Mouse (Mus musculus) limb, embryonic 14.5 days (tissue): ENCODE measurements around the gene Faim. TPM values are rescaled to one million over a fixed set of nuclear protein-coding genes. Genes with fewer than 3 reads are reported as not detected.
A peak's percentile ranks its signal among the peaks of the same experiment; 100 is the strongest.

Experiments used
- ATAC-seq: fragments of 200-750 bp; cut with Nextera tagmentation; 2 replicates; pipeline ENCODE4 v1.8.0; 2017; ENCODE audit warnings: low read depth, moderate number of reproducible peaks, moderate TSS enrichment; ENCODE audit not compliant: low FRiP score
- DNase-seq: peaks from one replicate; pipeline ENCODE4 v3.0.0-alpha.2; 2015; ENCODE audit warnings: low spot score
- H3K27ac ChIP-seq: fragments of 300-500 bp; sonication (generic); replicated peaks from 2 replicates; pipeline ENCODE4 v1.5.1; 2014; ENCODE audit warnings: low read depth, mild to moderate bottlenecking, low read length, moderate library complexity, mixed read lengths
- H3K27me3 ChIP-seq: fragments of 300-500 bp; sonication (generic); 2 replicates; pipeline ENCODE4 v1.6.1; 2014; ENCODE audit warnings: low read length, mixed read lengths; ENCODE audit not compliant: control insufficient read depth, insufficient read depth
- H3K36me3 ChIP-seq: fragments of 300-500 bp; sonication (generic); 2 replicates; pipeline ENCODE4 v1.6.1; 2014; ENCODE audit warnings: mild to moderate bottlenecking, low read length, moderate library complexity, mixed read lengths; ENCODE audit not compliant: control insufficient read depth, insufficient read depth
- H3K4me1 ChIP-seq: fragments of 300-500 bp; sonication (generic); 2 replicates; pipeline ENCODE4 v1.6.1; 2014; ENCODE audit warnings: antibody characterized with exemption, low read length, mixed read lengths; ENCODE audit not compliant: control insufficient read depth, insufficient read depth
- H3K4me2 ChIP-seq: fragments of 300-500 bp; sonication (generic); replicated peaks from 2 replicates; pipeline ENCODE4 v1.6.1; 2014; ENCODE audit warnings: low read depth, mild to moderate bottlenecking, low read length, moderate library complexity; ENCODE audit not compliant: severe bottlenecking
- H3K4me3 ChIP-seq: fragments of 300-500 bp; sonication (generic); replicated peaks from 2 replicates; pipeline ENCODE4 v1.5.1; 2014; ENCODE audit warnings: low read length
- H3K9ac ChIP-seq: fragments of 300-500 bp; sonication (generic); 2 replicates; pipeline ENCODE4 v1.6.1; 2014; ENCODE audit warnings: mild to moderate bottlenecking, low read depth, low read length, moderate library complexity; ENCODE audit not compliant: severe bottlenecking
- H3K9me3 ChIP-seq: fragments of 300-500 bp; sonication (generic); 2 replicates; pipeline ENCODE4 v1.6.1; 2016; ENCODE audit warnings: low read length; ENCODE audit not compliant: control insufficient read depth
- POLR2A ChIP-seq: fragments of 200-500 bp; IDR thresholded peaks from 2 replicates; pipeline ENCODE4 v1.8.0; 2012; ENCODE audit warnings: inconsistent platforms, mild to moderate bottlenecking, moderate library complexity, borderline replicate concordance; ENCODE audit not compliant: insufficient read depth, insufficient read length; ENCODE audit errors: extremely low read depth
- WGBS: fragments of 180-500 bp; shearing (Covaris S2); extraction: QIAGEN DNeasy Blood & Tissue Kit; methylation state at CpG from one replicate; pipeline ENCODE4 v1.1.7; 2014; 5-methylcytosine and 5-hydroxymethylcytosine counted together
- polyA plus RNA-seq, 2 experiments: library from polyadenylated mRNA; depleted of rRNA in 1 of 2; stranded (reverse) in 1 of 2; unstranded in 1 of 2; fragments of >200 nt; fragmentation: Nextera tagmentation in 1 of 2; extraction: Ambion mirVana in 1 of 2; gene quantifications; 2 replicates each; pipeline versions ENCODE4 v1.2.1 to v1.2.3; 2012 to 2014

Faim gene
- polyA plus RNA-seq, 2 experiments = 14.2 to 41.5 TPM

GRCm38 (mm10) chr9:99048724-99049250 is 62.6 kb downstream of the Faim start:
- no peak overlapping the region for H3K27ac ChIP-seq
- no peak overlapping the region for H3K9ac ChIP-seq
- H3K4me3 ChIP-seq = no peak overlapping the region
- peak; percentile 13 for DNase-seq
- H3K4me1 ChIP-seq = no peaks in the 10 kb centered on the region
- H3K36me3 ChIP-seq = 0 out of 2 replicates have a peak, but pooled peaks cover 7% of the 10 kb centered on the region
- H3K9me3 ChIP-seq = no peaks in the 10 kb centered on the region
- 50% methylated on average over 1 of the region's 1 CpGs for WGBS
- ATAC-seq = no peak
- no peaks in the 10 kb centered on the region for H3K27me3 ChIP-seq
- H3K4me2 ChIP-seq = no peak overlapping the region
- TF ChIP-seq POLR2A = no peak

- Histone ChIP-seq H3K27me3 (no peaks in the 10 kb centered on the region), H3K4me1 (no peaks in the 10 kb centered on the region), H3K9ac (no peak overlapping the region), H3K4me3 (no peak overlapping the region), H3K27ac (no peak overlapping the region), H3K36me3 (0 out of 2 replicates have a peak, but pooled peaks cover 7% of the 10 kb centered on the region), H3K9me3 (no peaks in the 10 kb centered on the region), H3K4me2 (no peak overlapping the region)
- WGBS = 77% methylated on average over 6 of the region's 6 CpGs
- no peak for ATAC-seq
- DNase-seq = no peak
- no peak for TF ChIP-seq POLR2A
Measured at GRCm38 (mm10) chr9:99049760-99050159, 63.6 kb downstream of the Faim start.

Other genes with a start within 250 kb of the Faim start
- gene Prr23a1, start 143.9 kb upstream of the Faim start, polyA plus RNA-seq (2012; rRNA removed) = not detected in 2 replicates
- gene Prr23a1, start 143.9 kb upstream of the Faim start, polyA plus RNA-seq (2014; fragmentation: Nextera tagmentation; extraction: Ambion mirVana) = not detected in 2 replicates
- gene Prr23a2, start 129.9 kb upstream of the Faim start, polyA plus RNA-seq (2012; rRNA removed) = not detected in 2 replicates
- gene Prr23a2, start 129.9 kb upstream of the Faim start, polyA plus RNA-seq (2014; fragmentation: Nextera tagmentation; extraction: Ambion mirVana) = not detected in 2 replicates
- gene Prr23a3, start 121.6 kb upstream of the Faim start, polyA plus RNA-seq (2012; rRNA removed) = 0.04 TPM in 1 of 2 replicates, not detected in the other
- not detected in 2 replicates for gene Prr23a3, start 121.6 kb upstream of the Faim start, polyA plus RNA-seq (2014; fragmentation: Nextera tagmentation; extraction: Ambion mirVana)
- not detected in 2 replicates for gene 7420426K07Rik, start 83.3 kb upstream of the Faim start, polyA plus RNA-seq (2012; rRNA removed)
- gene 7420426K07Rik, start 83.3 kb upstream of the Faim start, polyA plus RNA-seq (2014; fragmentation: Nextera tagmentation; extraction: Ambion mirVana) = not detected in 2 replicates
- 0.05 and 0.08 TPM in 2 replicates for gene Foxl2, start 31.1 kb upstream of the Faim start, polyA plus RNA-seq (2012; rRNA removed)
- gene Foxl2, start 31.1 kb upstream of the Faim start, polyA plus RNA-seq (2014; fragmentation: Nextera tagmentation; extraction: Ambion mirVana) = 0.08 TPM in 1 of 2 replicates, not detected in the other
- 0.08 and 0.09 TPM in 2 replicates for gene Gm1123, start 49.3 kb downstream of the Faim start, polyA plus RNA-seq (2012; rRNA removed)
- 0.17 TPM in 1 of 2 replicates, not detected in the other for gene Gm1123, start 49.3 kb downstream of the Faim start, polyA plus RNA-seq (2014; fragmentation: Nextera tagmentation; extraction: Ambion mirVana)
- 2.4 and 3.1 TPM in 2 replicates for gene Pik3cb, start 154.2 kb downstream of the Faim start, polyA plus RNA-seq (2012; rRNA removed)
- gene Pik3cb, start 154.2 kb downstream of the Faim start, polyA plus RNA-seq (2014; fragmentation: Nextera tagmentation; extraction: Ambion mirVana) = 1.0 and 1.1 TPM in 2 replicates